Mouse (Mus musculus): ENCODE measurements at regions not wholly inside any gene's neighbourhood (a gene's known extent, or its start where the extent isn't known, plus 50 kb on each side); places are given as distances from the start of the nearest gene placed in this dataset.

DNA sequence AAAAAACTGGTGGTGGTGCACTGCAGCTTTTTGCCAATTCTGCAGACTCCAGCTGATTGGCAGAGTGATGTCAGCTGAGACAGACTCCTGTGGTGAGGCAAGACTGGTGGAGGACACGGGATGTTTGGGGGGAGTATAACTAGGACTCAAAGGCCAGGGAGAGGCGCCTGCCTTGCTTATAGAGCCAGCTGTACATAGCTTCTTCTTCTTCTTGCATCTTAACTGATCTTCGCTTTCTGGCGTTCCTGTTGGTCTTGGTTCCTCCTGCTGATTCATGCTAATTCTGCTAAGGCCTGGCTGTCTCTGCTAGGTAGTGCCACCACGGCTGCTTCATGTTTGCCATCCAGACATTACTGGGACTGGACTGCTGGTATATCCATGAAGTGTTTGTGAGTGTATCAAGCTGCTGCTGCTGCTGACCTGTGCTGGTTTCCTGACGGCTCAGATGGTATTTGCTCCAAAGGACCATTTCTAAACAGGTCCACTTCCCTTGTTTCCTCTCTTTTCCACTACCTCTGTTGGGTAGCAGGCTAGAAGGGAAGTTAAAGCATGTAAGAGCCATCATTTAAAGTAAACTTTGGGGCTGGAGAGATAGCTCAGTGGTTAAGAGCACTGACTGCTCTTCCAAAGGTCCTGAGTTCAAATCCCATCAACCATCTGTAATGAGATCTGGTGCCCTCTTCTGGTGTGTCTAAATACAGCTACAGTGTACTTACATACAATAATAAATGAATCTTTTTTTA, 53.2 kb upstream of the Eml4 start:
- Histone ChIP-seq H3K36me3 (ENCODE audit: control insufficient read depth, insufficient read depth) (no peaks in the 10 kb centered on the region), H3K27me3 (ENCODE audit: control insufficient read depth, insufficient read depth, low read length) (no peaks in the 10 kb centered on the region), H3K9me3 (replicated peaks; ENCODE audit: control insufficient read depth, low read length) (no peaks in the 10 kb centered on the region), H3K4me3 (ENCODE audit: low read length) (no peak overlapping the region), H3K9ac (ENCODE audit: low read length) (no peak overlapping the region), H3K4me2 (ENCODE audit: low read depth, low read length) (no peak overlapping the region), H3K4me1 (ENCODE audit: control insufficient read depth, insufficient read depth, low read length) (peaks cover 15% of the 10 kb centered on the region), H3K27ac (ENCODE audit: low read length) (no peak overlapping the region)
- ATAC-seq (replicated peaks; ENCODE audit: extremely low read depth, insufficient read depth, low FRiP score), result no peak
- WGBS, result 67% methylated on average over 6 of the region's 6 CpGs
